Mouse (Mus musculus) kidney, adult 2 months (tissue): ENCODE data around the gene Phrf1. TPM values are rescaled to one million over a fixed set of nuclear protein-coding genes. Genes with fewer than 3 reads are reported as not detected.
A peak's percentile ranks its signal among the peaks of the same experiment; 100 is the strongest.

ENCODE experiments used
- DNase-seq: peaks from one replicate; pipeline ENCODE4 v3.0.0; 2021
- H3K27ac ChIP-seq: fragments of 200-500 bp; 2 replicates; pipeline ENCODE4 v1.5.1; 2012; ENCODE audit warnings: low read depth, low read length, control low read depth, inconsistent platforms; ENCODE audit not compliant: insufficient read depth
- H3K27me3 ChIP-seq: fragments of 200-500 bp; replicated peaks from 2 replicates; pipeline ENCODE4 v1.6.1; 2012; ENCODE audit warnings: mild to moderate bottlenecking, moderate library complexity, low read length, inconsistent platforms; ENCODE audit not compliant: control insufficient read depth, insufficient read depth
- H3K36me3 ChIP-seq: fragments of 200-500 bp; 2 replicates; pipeline ENCODE4 v1.6.1; 2012; ENCODE audit warnings: mild to moderate bottlenecking, moderate library complexity, low read length, inconsistent platforms; ENCODE audit not compliant: control insufficient read depth, insufficient read depth
- H3K4me1 ChIP-seq: fragments of 200-500 bp; 2 replicates; pipeline ENCODE4 v1.6.1; 2011; ENCODE audit warnings: low read length; ENCODE audit not compliant: control insufficient read depth, insufficient read depth
- H3K4me3 ChIP-seq: fragments of 200-500 bp; 2 replicates; pipeline ENCODE4 v1.5.1; 2011; ENCODE audit warnings: mild to moderate bottlenecking, low read depth, low read length, control low read depth; ENCODE audit not compliant: insufficient read depth
- CTCF ChIP-seq: fragments of 200-500 bp; conservative IDR thresholded peaks from 2 replicates; pipeline ENCODE4 v1.5.1; 2011; ENCODE audit warnings: low read depth, mild to moderate bottlenecking, control low read depth, low read length, moderate library complexity, mixed read lengths; ENCODE audit not compliant: insufficient read depth, insufficient read length
- POLR2A ChIP-seq: fragments of 200-500 bp; IDR thresholded peaks from one replicate; pipeline ENCODE4 v1.6.1; 2011; ENCODE audit warnings: low read depth, low read length, control low read depth
- WGBS: fragments of 180-500 bp; shearing (Covaris S2); methylation state at CpG from one replicate; pipeline ENCODE4 v1.1.7; 2018; 5-methylcytosine and 5-hydroxymethylcytosine counted together
- polyA plus RNA-seq: library from polyadenylated mRNA; depleted of rRNA; stranded (reverse); fragments of >200 nt; gene quantifications from 2 replicates; pipeline ENCODE4 v1.2.3, GENCODE M21; 2012; rRNA removed

The Phrf1 gene
- polyA plus RNA-seq, 1 experiment, result 19.1 TPM

- no peak overlapping the region for H3K27ac ChIP-seq
- no peaks in the 10 kb centered on the region for H3K36me3 ChIP-seq
- H3K27me3 ChIP-seq, result peaks cover 3% of the 10 kb centered on the region; the same call in 1 of the 2 replicates
- H3K4me3 ChIP-seq, result no peak overlapping the region; the same call in 1 of the 2 replicates
- peak; percentile 43 for DNase-seq
- H3K4me1 ChIP-seq, result peaks cover 5% of the 10 kb centered on the region
- WGBS, result under 1% methylated on average over 53 of the region's 53 CpGs
- no peak for TF ChIP-seq POLR2A
- peak; percentile 25; the same call in 1 of the 2 replicates for TF ChIP-seq CTCF
These were observed 65.4 kb downstream of the Phrf1 start for GRCm38 (mm10) chr7:141293852-141294471.

- DNase-seq, result no peak
- 0 out of 2 replicates have a peak overlapping the region, but pooled peaks have one; percentile 3 for H3K4me3 ChIP-seq
- peaks cover 5% of the 10 kb centered on the region for H3K4me1 ChIP-seq
- TF ChIP-seq CTCF (no peak), POLR2A (no peak)
- H3K27ac ChIP-seq, result no peak overlapping the region
- 10% methylated on average over 22 of the region's 22 CpGs for WGBS
- H3K27me3 ChIP-seq, result peaks cover 3% of the 10 kb centered on the region; the same call in 1 of the 2 replicates
- H3K36me3 ChIP-seq, result no peaks in the 10 kb centered on the region
These were observed 65.9 kb downstream of the Phrf1 start for GRCm38 (mm10) chr7:141294479-141294878.

- Histone ChIP-seq H3K27me3 (peaks cover 3% of the 10 kb centered on the region; the same call in 1 of the 2 replicates), H3K4me3 (no peak overlapping the region), H3K4me1 (peaks cover 8% of the 10 kb centered on the region), H3K27ac (no peak overlapping the region), H3K36me3 (no peaks in the 10 kb centered on the region)
- TF ChIP-seq POLR2A (no peak), CTCF (no peak)
- no peak for DNase-seq
- WGBS, result 84% methylated on average over 3 of the region's 3 CpGs
These were observed 69.5 kb downstream of the Phrf1 start for GRCm38 (mm10) chr7:141297926-141298650.

- peaks cover 3% of the 10 kb centered on the region; the same call in 1 of the 2 replicates for H3K4me1 ChIP-seq
- no peak for TF ChIP-seq POLR2A
- WGBS, result 81% methylated on average over 8 of the region's 8 CpGs
- H3K36me3 ChIP-seq, result no peaks in the 10 kb centered on the region
- peak; percentile 41 for DNase-seq
- H3K27ac ChIP-seq, result no peak overlapping the region
- H3K27me3 ChIP-seq, result 0 out of 2 replicates have a peak, but pooled peaks cover 2% of the 10 kb centered on the region
- H3K4me3 ChIP-seq, result no peak overlapping the region
These were observed 70.6 kb downstream of the Phrf1 start for GRCm38 (mm10) chr7:141299175-141299574.

GRCm38 (mm10) chr7:141301386-141301785 lies 72.8 kb downstream of the Phrf1 start:
- TF ChIP-seq CTCF (no peak), POLR2A (no peak)
- peaks cover 3% of the 10 kb centered on the region; the same call in 1 of the 2 replicates for H3K4me1 ChIP-seq
- 73% methylated on average over 9 of the region's 9 CpGs for WGBS
- no peaks in the 10 kb centered on the region for H3K36me3 ChIP-seq
- H3K27ac ChIP-seq, result no peak overlapping the region
- H3K4me3 ChIP-seq, result no peak overlapping the region
- peak; percentile 73 for DNase-seq
- H3K27me3 ChIP-seq, result no peaks in the 10 kb centered on the region

- H3K4me3 ChIP-seq, result no peak overlapping the region
- no peaks in the 10 kb centered on the region for H3K27me3 ChIP-seq
- H3K36me3 ChIP-seq, result no peaks in the 10 kb centered on the region
- TF ChIP-seq POLR2A (no peak), CTCF (no peak)
- no peak overlapping the region for H3K27ac ChIP-seq
- peaks cover 3% of the 10 kb centered on the region; the same call in 1 of the 2 replicates for H3K4me1 ChIP-seq
- WGBS, result 71% methylated on average over 1 of the region's 1 CpGs
- peak; percentile 56 for DNase-seq
These were observed 74.2 kb downstream of the Phrf1 start for GRCm38 (mm10) chr7:141302702-141303268.

GRCm38 (mm10) chr7:141304537-141304936 lies 76.0 kb downstream of the Phrf1 start:
- DNase-seq, result no peak
- 55% methylated on average over 4 of the region's 4 CpGs for WGBS
- Histone ChIP-seq H3K27me3 (no peaks in the 10 kb centered on the region), H3K4me1 (peaks cover 3% of the 10 kb centered on the region; the same call in 1 of the 2 replicates), H3K4me3 (no peak overlapping the region), H3K36me3 (no peaks in the 10 kb centered on the region), H3K27ac (no peak overlapping the region)
- TF ChIP-seq CTCF (no peak), POLR2A (no peak)

Other genes starting within 250 kb of the Phrf1 start
- 259 and 313 TPM in 2 replicates for gene Ifitm3, start 218.0 kb upstream of the Phrf1 start, polyA plus RNA-seq
- 1.6 and 2.3 TPM in 2 replicates for gene Ifitm6, start 210.9 kb upstream of the Phrf1 start, polyA plus RNA-seq
- gene Gm17387, start 199.7 kb upstream of the Phrf1 start, polyA plus RNA-seq, result not detected in 2 replicates
- gene B4galnt4, start 167.7 kb upstream of the Phrf1 start, polyA plus RNA-seq, result 0.16 and 0.44 TPM in 2 replicates
- 17.0 and 19.8 TPM in 2 replicates for gene Pkp3, start 150.6 kb upstream of the Phrf1 start, polyA plus RNA-seq
- 102 and 110 TPM in 2 replicates for gene Sigirr, start 128.2 kb upstream of the Phrf1 start, polyA plus RNA-seq
- gene Ano9, start 111.0 kb upstream of the Phrf1 start, polyA plus RNA-seq, result 5.4 and 7.3 TPM in 2 replicates
- gene Ptdss2, start 106.4 kb upstream of the Phrf1 start, polyA plus RNA-seq, result 65.1 and 71.5 TPM in 2 replicates
- 159 and 190 TPM in 2 replicates for gene Rnh1, start 55.9 kb upstream of the Phrf1 start, polyA plus RNA-seq
- gene Hras, start 34.8 kb upstream of the Phrf1 start, polyA plus RNA-seq, result 93.5 and 96.0 TPM in 2 replicates
- gene Lrrc56, start 34.6 kb upstream of the Phrf1 start, polyA plus RNA-seq, result 9.6 and 13.5 TPM in 2 replicates
- gene Lmntd2, start 14.7 kb upstream of the Phrf1 start, polyA plus RNA-seq, result 5.7 and 6.0 TPM in 2 replicates
- gene Rassf7, start 12.9 kb upstream of the Phrf1 start, polyA plus RNA-seq, result 59.1 and 72.2 TPM in 2 replicates
- 51.6 and 57.5 TPM in 2 replicates for gene Irf7, start 37.7 kb downstream of the Phrf1 start, polyA plus RNA-seq
- gene Cdhr5, start 48.0 kb downstream of the Phrf1 start, polyA plus RNA-seq, result 129 and 145 TPM in 2 replicates
- 2.0 and 2.7 TPM in 2 replicates for gene Sct, start 50.3 kb downstream of the Phrf1 start, polyA plus RNA-seq
- gene Drd4, start 63.2 kb downstream of the Phrf1 start, polyA plus RNA-seq, result 0.03 TPM in 1 of 2 replicates, not detected in the other
- gene Deaf1, start 98.9 kb downstream of the Phrf1 start, polyA plus RNA-seq, result 25.4 and 26.8 TPM in 2 replicates
- gene Tmem80, start 99.0 kb downstream of the Phrf1 start, polyA plus RNA-seq, result 53.7 and 61.4 TPM in 2 replicates
- 245 and 297 TPM in 2 replicates for gene Eps8l2, start 110.1 kb downstream of the Phrf1 start, polyA plus RNA-seq
- gene Taldo1, start 163.4 kb downstream of the Phrf1 start, polyA plus RNA-seq, result 321 and 366 TPM in 2 replicates
- gene Gatd1, start 185.4 kb downstream of the Phrf1 start, polyA plus RNA-seq, result 51.7 and 58.4 TPM in 2 replicates
- gene Cend1, start 200.7 kb downstream of the Phrf1 start, polyA plus RNA-seq, result 0.98 and 1.3 TPM in 2 replicates
- gene Slc25a22, start 209.1 kb downstream of the Phrf1 start, polyA plus RNA-seq, result 45.5 and 51.0 TPM in 2 replicates
- 4.5 and 5.2 TPM in 2 replicates for gene Pidd1, start 215.2 kb downstream of the Phrf1 start, polyA plus RNA-seq
- gene Rplp2, start 218.6 kb downstream of the Phrf1 start, polyA plus RNA-seq, result 423 and 734 TPM in 2 replicates
- 350 and 353 TPM in 2 replicates for gene Pnpla2, start 226.4 kb downstream of the Phrf1 start, polyA plus RNA-seq
- gene Cracr2b, start 232.3 kb downstream of the Phrf1 start, polyA plus RNA-seq, result 15.3 and 22.2 TPM in 2 replicates
- 274 and 343 TPM in 2 replicates for gene Cd151, start 238.6 kb downstream of the Phrf1 start, polyA plus RNA-seq
- gene Polr2l, start 246.3 kb downstream of the Phrf1 start, polyA plus RNA-seq, result 67.3 and 70.9 TPM in 2 replicates
- gene Tspan4, start 246.5 kb downstream of the Phrf1 start, polyA plus RNA-seq, result 143 and 162 TPM in 2 replicates